Mouse (Mus musculus) Patski (cell line): Measurements from ENCODE around the gene Nav3. TPM values are rescaled to one million over a fixed set of nuclear protein-coding genes. Genes with fewer than 3 reads are reported as not detected.

Source experiments
- ATAC-seq: fragments of 100-300 bp; one replicate; pipeline ENCODE4 v1.8.0; 2021
- CTCF ChIA-PET: fragments of 350-600 bp; sonication (Branson Sonifier 250); formaldehyde crosslinking; loops from one replicate; lab custom pipeline; 2022; ENCODE audit warnings: inconsistent platforms; lab: Charles Lee
- POLR2A ChIA-PET: fragments of 350-600 bp; sonication (Branson Sonifier 250); formaldehyde crosslinking; loops from one replicate; lab custom pipeline; 2022; ENCODE audit warnings: antibody characterized with exemption, inconsistent platforms; lab: Charles Lee
- DNase-seq: peaks from one replicate; pipeline ENCODE4 v3.0.0-alpha.2; 2011; ENCODE audit warnings: low read depth, low spot score
- H3K27me3 ChIP-seq: fragments of 371-371 bp; one replicate; pipeline ENCODE4 v1.5.1; 2021
- CTCF ChIP-seq: fragments of 100-300 bp; IDR thresholded peaks from one replicate; pipeline ENCODE4 v1.5.1; 2021
- in situ Hi-C: fragments of 300-500 bp; cut with MboI; formaldehyde crosslinking; loops from 3 replicates; pipeline ENCODE4 v1.11.1; 2018; ENCODE audit warnings: low pct_unique_long_range_greater_than_20kb, mixed read lengths
- polyA plus RNA-seq: library from polyadenylated mRNA; unstranded; gene quantifications from one replicate; pipeline ENCODE4 v1.2.3, GENCODE M21; 2021

Nav3 gene
- polyA plus RNA-seq, 1 experiment from 2014 or later: 2.4 TPM

DNA sequence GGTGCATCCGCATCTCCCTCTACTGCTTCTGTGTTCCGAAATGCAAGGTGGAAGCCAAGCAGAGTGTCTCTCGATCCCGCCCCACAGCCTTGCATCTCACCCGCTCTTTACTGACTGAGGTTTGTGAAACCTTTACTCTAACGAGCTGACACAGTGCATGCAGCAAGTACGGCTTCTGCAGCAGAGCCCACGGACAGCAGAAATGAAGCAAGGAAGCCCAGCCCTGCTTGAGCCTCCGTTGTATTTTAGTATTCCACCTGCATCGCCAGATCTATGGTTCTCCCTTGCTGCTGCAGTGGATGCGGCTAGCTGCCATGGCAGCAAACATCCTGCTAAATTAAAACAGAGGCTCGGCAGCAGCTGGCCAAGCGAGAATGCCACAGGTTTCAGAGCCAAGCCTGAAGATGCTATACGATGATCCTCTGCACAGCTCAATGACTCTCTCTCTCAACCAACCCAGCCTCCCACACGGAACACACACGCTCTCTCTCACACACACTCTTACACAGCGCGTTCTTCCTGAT, 623.2 kb downstream of the Nav3 start:
- CTCF ChIA-PET: no interaction called here
- in situ Hi-C loops: no loop called here
- no peak for DNase-seq

GRCm38 (mm10) chr10:109806782-109807493, 649.1 kb downstream of the Nav3 start:
- H3K27me3 ChIP-seq: no peaks in the 10 kb centered on the region
- CTCF ChIA-PET: no interaction called here
- no peak for DNase-seq
- no peak for ATAC-seq
- POLR2A ChIA-PET: no interaction called here
- in situ Hi-C loops: no loop called here
- no peak for TF ChIP-seq CTCF

More for the DNA sequence above, 623.2 kb downstream of the Nav3 start:
- POLR2A ChIA-PET: no interaction called here
- H3K27me3 ChIP-seq: no peaks in the 10 kb centered on the region
- ATAC-seq: no peak
- TF ChIP-seq CTCF: no peak

DNA sequence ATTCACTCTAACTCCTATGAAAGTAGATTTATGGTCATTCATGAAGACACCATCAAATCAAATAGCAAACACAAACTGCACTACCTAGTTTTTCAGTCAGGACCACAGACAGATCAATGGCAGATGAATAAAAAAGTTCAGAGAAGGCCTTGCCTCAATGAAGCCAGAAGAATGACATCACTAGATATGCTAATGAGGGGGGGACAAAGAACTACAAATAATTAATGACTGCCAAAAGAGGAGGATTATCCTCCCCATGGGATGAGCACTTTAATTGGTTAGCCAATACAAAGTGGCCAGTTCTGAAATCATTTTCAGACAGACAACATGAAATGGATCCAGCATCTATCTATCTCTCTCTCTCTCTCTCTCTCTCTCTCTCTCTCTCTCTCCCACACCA, 652.6 kb downstream of the Nav3 start:
- POLR2A ChIA-PET: no interaction called here
- CTCF ChIA-PET: no interaction called here
- DNase-seq: no peak
- in situ Hi-C loops: no loop called here
- ATAC-seq: no peak
- no peak for TF ChIP-seq CTCF
- no peaks in the 10 kb centered on the region for H3K27me3 ChIP-seq

DNA sequence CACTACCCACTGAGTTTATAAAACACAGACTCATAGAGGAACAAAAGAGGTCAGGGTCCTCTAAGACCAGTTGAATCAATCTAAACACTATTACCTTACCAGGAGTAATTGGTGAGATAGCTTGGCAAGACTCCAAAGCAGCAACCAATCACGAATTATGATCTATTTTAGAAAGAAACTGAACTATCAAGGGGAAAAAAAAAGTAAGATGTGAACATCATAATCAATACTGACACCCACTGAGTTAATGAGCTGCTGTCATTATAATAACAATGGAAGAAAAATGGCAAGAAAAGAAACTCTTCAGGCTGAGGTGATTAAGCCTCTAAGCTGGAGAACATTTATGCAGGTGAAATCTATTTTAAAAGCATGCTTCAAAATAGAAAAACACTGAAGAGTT, 653.8 kb downstream of the Nav3 start:
- no peak for TF ChIP-seq CTCF
- CTCF ChIA-PET: no interaction called here
- POLR2A ChIA-PET: no interaction called here
- ATAC-seq (no peak), DNase-seq (no peak)
- H3K27me3 ChIP-seq: no peaks in the 10 kb centered on the region
- in situ Hi-C loops: no loop called here

GRCm38 (mm10) chr10:109799246-109799645, 656.8 kb downstream of the Nav3 start:
- no peak for ATAC-seq
- no peaks in the 10 kb centered on the region for H3K27me3 ChIP-seq
- TF ChIP-seq CTCF: no peak
- no peak for DNase-seq
- ChIA-PET POLR2A (no interaction called here), CTCF (interaction anchor here (1.0 kb wide), 1 partner anchor 14 kb away, joined by 3 read pairs; no protein-coding TSS in a partner anchor)
- in situ Hi-C loops: no loop called here

DNA sequence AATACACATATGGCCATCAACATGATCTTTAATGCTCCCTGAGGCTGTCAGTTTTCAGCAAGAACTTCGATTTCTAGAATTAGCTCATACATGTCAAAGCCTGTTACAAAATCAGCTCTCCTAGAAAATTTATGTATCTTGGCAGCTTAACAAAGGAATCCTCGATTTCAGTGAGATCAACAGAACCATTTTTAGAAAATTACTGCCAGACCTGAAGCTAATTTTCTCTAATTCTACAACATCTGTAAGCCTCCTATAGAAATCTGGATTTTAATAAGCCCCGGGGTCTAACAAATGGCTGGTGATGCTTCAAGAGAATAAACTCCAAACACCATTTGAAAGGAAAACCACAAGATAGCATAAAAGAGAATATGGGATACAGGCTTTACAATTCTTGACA, 659.0 kb downstream of the Nav3 start:
- CTCF ChIA-PET: no interaction called here
- no peaks in the 10 kb centered on the region for H3K27me3 ChIP-seq
- ATAC-seq (no peak), DNase-seq (no peak)
- TF ChIP-seq CTCF: no peak
- in situ Hi-C loops: no loop called here
- POLR2A ChIA-PET: no interaction called here

- H3K27me3 ChIP-seq: no peaks in the 10 kb centered on the region
- in situ Hi-C loops: no loop called here
- ChIA-PET POLR2A (no interaction called here), CTCF (no interaction called here)
- no peak for ATAC-seq
- TF ChIP-seq CTCF: no peak
- DNase-seq: no peak
Measured at GRCm38 (mm10) chr10:109793491-109793890, 662.5 kb downstream of the Nav3 start.

- no peaks in the 10 kb centered on the region for H3K27me3 ChIP-seq
- ATAC-seq (no peak), DNase-seq (no peak)
- ChIA-PET POLR2A (no interaction called here), CTCF (interaction anchor here (1.1 kb wide), 1 partner anchor 76 kb away, joined by 3 read pairs; no protein-coding TSS in a partner anchor)
- in situ Hi-C loops: no loop called here
- no peak for TF ChIP-seq CTCF
Measured at GRCm38 (mm10) chr10:109788728-109789127, 667.3 kb downstream of the Nav3 start.

- CTCF ChIA-PET: interaction anchor here (1.0 to 1.2 kb wide), 3 partner anchors 11 to 82 kb away, joined by 3 read pairs; no protein-coding TSS in a partner anchor
- no peak for ATAC-seq
- TF ChIP-seq CTCF: no peak
- no peaks in the 10 kb centered on the region for H3K27me3 ChIP-seq
- DNase-seq: no peak
- in situ Hi-C loops: no loop called here
- POLR2A ChIA-PET: interaction anchor here (0.7 kb wide), 1 partner anchor 61 kb away, joined by 3 read pairs; no protein-coding TSS in a partner anchor
Measured at GRCm38 (mm10) chr10:109779109-109779508, 676.9 kb downstream of the Nav3 start.

GRCm38 (mm10) chr10:109769092-109769491, 686.9 kb downstream of the Nav3 start:
- DNase-seq (no peak), ATAC-seq (no peak)
- no peaks in the 10 kb centered on the region for H3K27me3 ChIP-seq
- TF ChIP-seq CTCF: no peak
- CTCF ChIA-PET: interaction anchor here (0.6 to 2.0 kb wide), 4 partner anchors 90 to 95 kb away, joined by 3 to 5 read pairs (median 4); no protein-coding TSS in a partner anchor
- POLR2A ChIA-PET: no interaction called here
- in situ Hi-C loops: loop anchor here (25.0 kb wide), 1 partner anchor 318 kb away; no protein-coding TSS in a partner anchor

DNA sequence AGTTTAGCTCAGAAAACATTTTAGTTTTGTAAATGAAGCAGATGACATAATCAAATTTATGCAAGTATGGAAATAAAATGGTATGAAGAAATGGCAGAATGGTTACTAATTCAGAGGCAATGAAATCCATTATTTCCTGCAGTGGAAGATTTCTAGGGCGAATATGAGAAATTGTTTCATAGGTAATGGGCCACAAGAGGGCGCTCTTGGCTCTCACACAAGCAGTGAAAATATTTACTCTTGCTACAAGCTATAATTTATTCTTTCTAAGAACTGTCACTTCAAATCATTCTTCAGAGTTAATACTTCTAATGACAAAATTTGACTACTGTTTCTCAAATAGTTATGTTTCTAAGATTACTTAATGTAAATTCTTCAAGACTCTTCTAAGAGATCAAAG, 690.4 kb downstream of the Nav3 start:
- TF ChIP-seq CTCF: peak; percentile 71
- POLR2A ChIA-PET: no interaction called here
- in situ Hi-C loops: loop anchor here (25.0 kb wide), 1 partner anchor 322 kb away; no protein-coding TSS in a partner anchor

More for the DNA sequence above, 690.4 kb downstream of the Nav3 start:
- ATAC-seq (no peak), DNase-seq (no peak)
- no peaks in the 10 kb centered on the region for H3K27me3 ChIP-seq
- CTCF ChIA-PET: interaction anchor here (0.8 to 4.6 kb wide), 12 partner anchors 8 to 103 kb away, joined by 3 to 39 read pairs (median 4); no protein-coding TSS in a partner anchor
